Mouse (Mus musculus) embryonic facial prominence, embryonic 13.5 days (tissue): ENCODE results near the gene Prop1. TPM values are rescaled to one million over a fixed set of nuclear protein-coding genes. Genes with fewer than 3 reads are reported as not detected.
A peak's percentile ranks its signal among the peaks of the same experiment; 100 is the strongest.

ENCODE experiments used
- ATAC-seq: fragments of 200-750 bp; cut with Nextera tagmentation; 2 replicates; pipeline ENCODE4 v1.8.0; 2017; ENCODE audit warnings: low read depth; ENCODE audit not compliant: insufficient number of reproducible peaks, insufficient read depth, low FRiP score, low TSS enrichment
- H3K27ac ChIP-seq: fragments of 300-500 bp; sonication (generic); 2 replicates; pipeline ENCODE4 v1.5.1; 2015; ENCODE audit warnings: moderate library complexity, mild to moderate bottlenecking, inconsistent platforms
- H3K27me3 ChIP-seq: fragments of 300-500 bp; sonication (generic); 2 replicates; pipeline ENCODE4 v1.6.1; 2015; ENCODE audit warnings: mild to moderate bottlenecking, inconsistent platforms
- H3K36me3 ChIP-seq: fragments of 300-500 bp; sonication (generic); 2 replicates; pipeline ENCODE4 v1.6.1; 2015; ENCODE audit warnings: mild to moderate bottlenecking, inconsistent platforms
- H3K4me1 ChIP-seq: fragments of 300-500 bp; sonication (generic); 2 replicates; pipeline ENCODE4 v1.6.1; 2015; ENCODE audit warnings: inconsistent platforms
- H3K4me2 ChIP-seq: fragments of 300-500 bp; sonication (generic); 2 replicates; pipeline ENCODE4 v1.6.1; 2015; ENCODE audit warnings: moderate library complexity, mild to moderate bottlenecking, inconsistent platforms
- H3K4me3 ChIP-seq: fragments of 300-500 bp; sonication (generic); 2 replicates; pipeline ENCODE4 v1.5.1; 2015; ENCODE audit warnings: mild to moderate bottlenecking, inconsistent platforms
- H3K9ac ChIP-seq: fragments of 300-500 bp; sonication (generic); 2 replicates; pipeline ENCODE4 v1.6.1; 2015; ENCODE audit warnings: mild to moderate bottlenecking, inconsistent platforms
- H3K9me3 ChIP-seq: fragments of 300-500 bp; sonication (generic); 2 replicates; pipeline ENCODE4 v1.6.1; 2016; ENCODE audit warnings: inconsistent platforms
- WGBS: fragments of 180-500 bp; shearing (Covaris S2); methylation state at CpG from one replicate; pipeline ENCODE4 v1.1.7; 2015; ENCODE audit warnings: mixed read lengths; 5-methylcytosine and 5-hydroxymethylcytosine counted together
- polyA plus RNA-seq: library from polyadenylated mRNA; unstranded; fragments of >200 nt; fragmentation: Nextera tagmentation; extraction: Ambion mirVana; gene quantifications from 2 replicates; pipeline ENCODE4 v1.2.1, GENCODE M21; 2015

Gene Prop1
- polyA plus RNA-seq, 1 experiment from 2014 or later = not detected

DNA sequence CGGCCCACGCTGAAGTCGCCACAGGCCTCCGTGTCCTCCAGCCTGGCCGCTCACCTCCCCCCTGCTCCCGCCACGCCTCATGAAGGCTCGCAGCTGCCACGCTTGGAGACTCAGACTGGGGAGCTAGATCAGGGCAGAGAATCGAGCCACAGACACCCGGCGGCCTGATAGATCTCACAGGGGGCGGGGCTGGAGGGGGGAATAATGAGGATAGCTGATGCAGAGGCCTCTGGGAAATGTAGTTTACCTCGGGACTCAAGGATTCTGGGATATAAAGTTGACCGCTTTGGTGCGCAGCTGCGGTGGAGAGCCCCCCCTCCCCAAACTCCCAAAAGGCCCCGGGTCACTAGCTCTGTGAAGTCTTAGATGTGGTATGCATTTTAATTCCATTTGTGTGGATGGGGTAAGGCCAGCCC, 22.1 kb downstream of the Prop1 start, which contains the start of gene Zfp354b:
TSS of gene Zfp354b (minus strand) at position 183 of the 416 bp plus-strand sequence.
- under 1% methylated on average over 18 of the region's 18 CpGs for WGBS
- no peaks in the 10 kb centered on the region for H3K36me3 ChIP-seq
- H3K4me2 ChIP-seq = peak within 1 kb of the TSS; percentile 79
- peak within 1 kb of the TSS; percentile 65 for H3K4me3 ChIP-seq
- H3K9me3 ChIP-seq = no peaks in the 10 kb centered on the region
- no peak within 1 kb of the TSS for H3K27ac ChIP-seq
- ATAC-seq = peak; percentile 86
- peaks cover 13% of the 10 kb centered on the region for H3K27me3 ChIP-seq
- H3K4me1 ChIP-seq = peaks cover 10% of the 10 kb centered on the region
- peak within 1 kb of the TSS; percentile 81 for H3K9ac ChIP-seq

DNA sequence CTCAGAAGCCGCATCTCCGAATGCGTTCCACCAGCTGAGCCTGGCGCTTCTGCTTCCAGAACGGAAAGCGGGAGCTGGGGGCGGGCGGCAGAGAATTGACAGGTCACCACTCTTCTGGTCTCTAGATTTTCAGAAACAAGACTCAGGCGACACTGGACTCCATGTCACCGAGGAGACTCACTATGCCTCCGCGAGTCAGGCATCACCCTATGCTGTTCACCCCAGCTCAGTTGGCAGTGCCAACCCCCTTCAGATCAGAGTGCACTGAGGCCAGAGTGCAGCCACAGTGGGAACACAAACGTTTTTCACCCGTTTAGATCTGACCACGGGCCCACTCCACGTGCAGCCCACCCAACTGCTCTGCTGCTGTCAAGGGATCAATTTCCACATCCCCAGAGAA, 22.5 kb downstream of the Prop1 start:
- H3K4me2 ChIP-seq = peak overlapping the region; percentile 79
- H3K4me3 ChIP-seq = peak overlapping the region; percentile 65
- no peaks in the 10 kb centered on the region for H3K9me3 ChIP-seq
- peak; percentile 48; the same call in 1 of the 2 replicates for ATAC-seq
- WGBS = 1% methylated on average over 16 of the region's 16 CpGs
- H3K27me3 ChIP-seq = peaks cover 13% of the 10 kb centered on the region
- peaks cover 10% of the 10 kb centered on the region for H3K4me1 ChIP-seq
- no peaks in the 10 kb centered on the region for H3K36me3 ChIP-seq
- peak overlapping the region; percentile 81 for H3K9ac ChIP-seq
- no peak overlapping the region for H3K27ac ChIP-seq

DNA sequence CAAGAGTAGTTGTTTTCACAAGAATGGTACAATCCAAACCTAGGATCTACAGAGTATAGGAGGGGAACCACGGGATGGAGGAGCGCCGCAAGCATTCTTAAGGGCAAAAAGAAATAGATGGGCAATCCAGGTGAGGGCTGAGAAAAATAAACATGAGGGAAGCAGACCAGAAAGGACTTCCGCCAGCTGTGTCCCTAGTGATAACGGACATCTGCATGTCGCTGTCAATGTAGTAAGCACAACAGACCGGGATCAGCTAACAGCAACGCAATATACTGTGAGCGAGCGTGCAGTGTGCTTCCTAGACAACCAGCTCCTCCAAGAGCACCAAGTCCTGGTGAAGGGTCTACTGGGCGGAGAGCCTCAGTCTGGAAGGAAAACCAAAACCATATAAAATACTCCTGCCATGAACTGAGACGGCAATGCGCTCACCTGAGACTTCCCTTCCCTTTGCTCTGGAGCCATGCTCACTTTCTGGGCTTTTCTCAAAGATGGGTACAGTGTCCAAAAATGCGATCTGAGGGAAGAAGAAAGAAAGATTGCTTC, 23.0 kb downstream of the Prop1 start:
- Histone ChIP-seq H3K36me3 (no peaks in the 10 kb centered on the region), H3K4me3 (peak overlapping the region; percentile 65), H3K27me3 (peaks cover 13% of the 10 kb centered on the region), H3K4me2 (peak overlapping the region; percentile 79), H3K9me3 (no peaks in the 10 kb centered on the region), H3K27ac (no peak overlapping the region), H3K4me1 (peaks cover 10% of the 10 kb centered on the region), H3K9ac (peak overlapping the region; percentile 81)
- no peak for ATAC-seq
- 32% methylated on average over 14 of the region's 14 CpGs for WGBS

DNA sequence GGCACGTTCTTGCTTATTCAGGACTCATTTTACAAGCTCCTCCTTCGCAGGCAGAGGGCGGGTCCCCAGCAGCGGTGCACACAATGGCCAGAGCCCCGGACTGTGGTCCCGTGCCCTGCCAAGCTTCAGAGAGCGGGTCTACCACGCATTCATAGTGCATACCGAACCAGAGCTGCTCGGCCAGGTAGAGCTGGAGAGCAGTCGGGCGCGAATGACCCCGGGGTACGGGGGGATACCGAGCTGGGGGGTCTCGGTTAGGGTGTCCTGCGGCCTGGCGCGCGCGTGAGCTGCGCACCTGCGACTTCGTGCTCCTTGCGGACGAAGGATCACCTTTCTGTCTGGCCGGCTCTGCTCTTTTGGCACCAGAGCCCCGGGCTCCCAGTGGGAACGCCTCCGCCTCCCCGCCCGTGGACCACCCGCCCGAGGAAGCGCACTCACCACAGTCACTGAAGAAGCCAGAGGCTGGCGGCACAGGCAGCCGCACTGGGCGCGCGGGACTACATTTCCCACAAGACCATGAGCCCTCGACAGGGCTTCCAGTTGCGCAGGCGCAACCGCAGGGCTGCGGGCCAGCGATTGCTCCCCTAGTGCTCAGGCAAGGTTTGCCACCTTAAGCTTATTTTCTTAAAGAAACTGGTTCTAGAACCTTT, 37.8 kb downstream of the Prop1 start, which contains the start of gene Zfp2:
TSS of gene Zfp2 (minus strand) at position 495 of the 650 bp plus-strand sequence.
- peak within 1 kb of the TSS; percentile 75 for H3K4me3 ChIP-seq
- no peaks in the 10 kb centered on the region for H3K4me1 ChIP-seq
- H3K27ac ChIP-seq = peak within 1 kb of the TSS; percentile 64; the same call in 1 of the 2 replicates
- no peaks in the 10 kb centered on the region for H3K27me3 ChIP-seq
- H3K9me3 ChIP-seq = peaks cover 18% of the 10 kb centered on the region
- peak within 1 kb of the TSS; percentile 88 for H3K9ac ChIP-seq
- peak; percentile 94 for ATAC-seq
- H3K4me2 ChIP-seq = peak within 1 kb of the TSS; percentile 57
- peaks cover 31% of the 10 kb centered on the region for H3K36me3 ChIP-seq
- WGBS = under 1% methylated on average over 47 of the region's 47 CpGs

- no peak overlapping the region for H3K4me3 ChIP-seq
- WGBS = 94% methylated on average over 3 of the region's 3 CpGs
- H3K27me3 ChIP-seq = no peaks in the 10 kb centered on the region
- no peak for ATAC-seq
- H3K27ac ChIP-seq = no peak overlapping the region
- H3K4me1 ChIP-seq = no peaks in the 10 kb centered on the region
- peaks cover 44% of the 10 kb centered on the region for H3K36me3 ChIP-seq
- H3K4me2 ChIP-seq = no peak overlapping the region
- H3K9ac ChIP-seq = no peak overlapping the region
- peaks cover 18% of the 10 kb centered on the region for H3K9me3 ChIP-seq
Observed at GRCm38 (mm10) chr11:50914461-50914860, 39.1 kb downstream of the Prop1 start.

DNA sequence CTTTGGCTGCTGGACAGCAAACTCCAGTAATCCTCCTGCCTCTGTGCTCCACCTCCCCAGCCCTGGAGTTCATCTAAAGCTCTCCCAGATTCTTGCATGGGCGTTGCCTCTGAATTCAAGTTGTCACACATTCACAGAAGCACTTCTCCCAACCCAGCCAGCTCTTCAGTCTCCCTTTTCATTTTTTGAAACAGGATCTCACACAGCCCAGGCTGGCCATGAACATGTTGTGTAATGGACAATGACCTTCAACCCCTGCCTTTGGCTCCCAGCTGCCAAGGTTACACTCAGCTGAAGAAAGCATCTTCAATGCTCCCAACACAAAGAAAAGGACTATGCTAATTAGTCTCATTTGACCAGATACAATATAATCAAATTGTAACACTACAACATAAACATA, 40.3 kb downstream of the Prop1 start:
- no peak for ATAC-seq
- Histone ChIP-seq H3K9ac (no peak overlapping the region), H3K9me3 (peaks cover 18% of the 10 kb centered on the region), H3K4me2 (no peak overlapping the region), H3K27me3 (no peaks in the 10 kb centered on the region), H3K4me3 (no peak overlapping the region), H3K4me1 (no peaks in the 10 kb centered on the region), H3K36me3 (peaks cover 56% of the 10 kb centered on the region), H3K27ac (no peak overlapping the region)
- WGBS = 93% methylated on average over 1 of the region's 1 CpGs

- no peak for ATAC-seq
- Histone ChIP-seq H3K4me1 (no peaks in the 10 kb centered on the region), H3K36me3 (peaks cover 97% of the 10 kb centered on the region), H3K9ac (no peak overlapping the region), H3K4me3 (no peak overlapping the region), H3K27me3 (no peaks in the 10 kb centered on the region), H3K9me3 (peaks cover 38% of the 10 kb centered on the region), H3K4me2 (no peak overlapping the region), H3K27ac (no peak overlapping the region)
- 89% methylated on average over 5 of the region's 5 CpGs for WGBS
Observed at GRCm38 (mm10) chr11:50908136-50908535, 45.4 kb downstream of the Prop1 start.

Other genes with a start within 250 kb of the Prop1 start
- 51.3 and 53.0 TPM in 2 replicates for gene Zfp354c, start 126.0 kb downstream of the Prop1 start, polyA plus RNA-seq
- 0.73 and 0.77 TPM in 2 replicates for gene Zfp879, start 112.2 kb downstream of the Prop1 start, polyA plus RNA-seq
- gene Grm6, start 103.1 kb downstream of the Prop1 start, polyA plus RNA-seq = not detected in 2 replicates
- gene Zfp454, start 66.1 kb downstream of the Prop1 start, polyA plus RNA-seq = 12.3 and 13.3 TPM in 2 replicates
- gene Zfp2, start 37.6 kb downstream of the Prop1 start, polyA plus RNA-seq = 13.3 and 15.3 TPM in 2 replicates
- 1.4 and 2.1 TPM in 2 replicates for gene Zfp354b, start 22.1 kb downstream of the Prop1 start, polyA plus RNA-seq
- not detected in 2 replicates for gene 4933414I15Rik, start 10.0 kb downstream of the Prop1 start, polyA plus RNA-seq
- gene Olfr1378, start 12.8 kb upstream of the Prop1 start, polyA plus RNA-seq = not detected in 2 replicates
- not detected in 2 replicates for gene Olfr1377, start 28.2 kb upstream of the Prop1 start, polyA plus RNA-seq
- gene Olfr51, start 49.8 kb upstream of the Prop1 start, polyA plus RNA-seq = not detected in 2 replicates
- not detected in 2 replicates for gene Olfr54, start 60.5 kb upstream of the Prop1 start, polyA plus RNA-seq
- gene Olfr1375, start 94.3 kb upstream of the Prop1 start, polyA plus RNA-seq = not detected in 2 replicates
- gene Zfp354a, start 105.5 kb upstream of the Prop1 start, polyA plus RNA-seq = 8.7 and 11.8 TPM in 2 replicates